Mouse (Mus musculus): ENCODE measurements around the gene Olfr1040. TPM values are rescaled to one million over a fixed set of nuclear protein-coding genes. Genes with fewer than 3 reads are reported as not detected.

Gene Olfr1040
- polyA plus RNA-seq (2012; rRNA removed): not detected in 2 replicates

GRCm38 (mm10) chr2:86146632-86147031 is at the start of gene Olfr1040:
Gene Olfr1040, minus strand, starts transcription at chr2:86146732.

GRCm38 (mm10) chr2:86185583-86185982 is 39.1 kb upstream of the Olfr1040 start, which contains the start of gene Olfr52:
Gene Olfr52, minus strand, starts transcription at chr2:86185683.

GRCm38 (mm10) chr2:86177720-86178119 is 31.2 kb upstream of the Olfr1040 start, which contains the start of gene Olfr1044:
Gene Olfr1044, minus strand, starts transcription at chr2:86177820.

GRCm38 (mm10) chr2:86167422-86167821 is 20.9 kb upstream of the Olfr1040 start, which contains the start of gene Olfr1043:
Gene Olfr1043, minus strand, starts transcription at chr2:86167522.

GRCm38 (mm10) chr2:86161738-86162137 is 15.2 kb upstream of the Olfr1040 start, which contains the start of gene Olfr1042:
Gene Olfr1042, minus strand, starts transcription at chr2:86161838.

GRCm38 (mm10) chr2:86135828-86136227 is 10.7 kb downstream of the Olfr1040 start, which contains the start of gene Olfr1039:
Gene Olfr1039, minus strand, starts transcription at chr2:86135928.

Other genes starting within 250 kb of the Olfr1040 start
- gene Olfr1024, start 241.7 kb downstream of the Olfr1040 start, polyA plus RNA-seq (2012; rRNA removed): not detected in 2 replicates
- gene Olfr1025-ps1, start 231.5 kb downstream of the Olfr1040 start, polyA plus RNA-seq (2012; rRNA removed): not detected in 2 replicates
- gene Olfr1026, start 225.2 kb downstream of the Olfr1040 start, polyA plus RNA-seq (2012; rRNA removed): not detected in 2 replicates
- not detected in 2 replicates for gene Olfr1028, start 196.3 kb downstream of the Olfr1040 start, polyA plus RNA-seq (2012; rRNA removed)
- gene Olfr1029, start 172.8 kb downstream of the Olfr1040 start, polyA plus RNA-seq (2012; rRNA removed): not detected in 2 replicates
- not detected in 2 replicates for gene Olfr1030, start 167.5 kb downstream of the Olfr1040 start, polyA plus RNA-seq (2012; rRNA removed)
- not detected in 2 replicates for gene Olfr1031, start 156.4 kb downstream of the Olfr1040 start, polyA plus RNA-seq (2012; rRNA removed)
- gene Olfr1032, start 141.2 kb downstream of the Olfr1040 start, polyA plus RNA-seq (2012; rRNA removed): not detected in 2 replicates
- 3.3 and 3.4 TPM in 2 replicates for gene Olfr1033, start 126.1 kb downstream of the Olfr1040 start, polyA plus RNA-seq (2012; rRNA removed)
- gene Olfr1034, start 100.9 kb downstream of the Olfr1040 start, polyA plus RNA-seq (2012; rRNA removed): 0.94 and 1.0 TPM in 2 replicates
- gene Olfr1036, start 72.7 kb downstream of the Olfr1040 start, polyA plus RNA-seq (2012; rRNA removed): not detected in 2 replicates
- not detected in 2 replicates for gene Olfr1037, start 59.3 kb downstream of the Olfr1040 start, polyA plus RNA-seq (2012; rRNA removed)
- not detected in 2 replicates for gene Olfr1039, start 10.8 kb downstream of the Olfr1040 start, polyA plus RNA-seq (2012; rRNA removed)
- gene Olfr1042, start 15.1 kb upstream of the Olfr1040 start, polyA plus RNA-seq (2012; rRNA removed): not detected in 2 replicates
- gene Olfr1043, start 20.8 kb upstream of the Olfr1040 start, polyA plus RNA-seq (2012; rRNA removed): not detected in 2 replicates
- not detected in 2 replicates for gene Olfr1044, start 31.1 kb upstream of the Olfr1040 start, polyA plus RNA-seq (2012; rRNA removed)
- gene Olfr52, start 39.0 kb upstream of the Olfr1040 start, polyA plus RNA-seq (2012; rRNA removed): not detected in 2 replicates
- gene Olfr1045, start 56.3 kb upstream of the Olfr1040 start, polyA plus RNA-seq (2012; rRNA removed): not detected in 2 replicates
- not detected in 2 replicates for gene Olfr1046, start 72.6 kb upstream of the Olfr1040 start, polyA plus RNA-seq (2012; rRNA removed)
- gene Olfr1047, start 84.7 kb upstream of the Olfr1040 start, polyA plus RNA-seq (2012; rRNA removed): not detected in 2 replicates
- not detected in 2 replicates for gene Olfr1048, start 93.6 kb upstream of the Olfr1040 start, polyA plus RNA-seq (2012; rRNA removed)
- not detected in 2 replicates for gene Olfr1049, start 111.6 kb upstream of the Olfr1040 start, polyA plus RNA-seq (2012; rRNA removed)
- gene Olfr1051, start 132.4 kb upstream of the Olfr1040 start, polyA plus RNA-seq (2012; rRNA removed): not detected in 2 replicates
- gene Olfr1052, start 145.7 kb upstream of the Olfr1040 start, polyA plus RNA-seq (2012; rRNA removed): not detected in 2 replicates
- not detected in 2 replicates for gene Olfr1053, start 168.6 kb upstream of the Olfr1040 start, polyA plus RNA-seq (2012; rRNA removed)
- gene Olfr1054, start 188.7 kb upstream of the Olfr1040 start, polyA plus RNA-seq (2012; rRNA removed): not detected in 2 replicates
- gene Olfr1055, start 203.6 kb upstream of the Olfr1040 start, polyA plus RNA-seq (2012; rRNA removed): not detected in 2 replicates
- not detected in 2 replicates for gene Olfr1056, start 215.7 kb upstream of the Olfr1040 start, polyA plus RNA-seq (2012; rRNA removed)
- not detected in 2 replicates for gene Olfr1057, start 231.7 kb upstream of the Olfr1040 start, polyA plus RNA-seq (2012; rRNA removed)
- not detected in 2 replicates for gene Olfr1058, start 241.8 kb upstream of the Olfr1040 start, polyA plus RNA-seq (2012; rRNA removed)

All from liver, embryonic 18 days (tissue).